Mouse (Mus musculus) heart, adult 2 months (tissue): Measurements from ENCODE around the gene Gbgt1. TPM values are rescaled to one million over a fixed set of nuclear protein-coding genes. Genes with fewer than 3 reads are reported as not detected.

ENCODE experiments used
- DNase-seq, 2 experiments: peaks; one replicate each; pipeline ENCODE4 v3.0.0; 2021
- H3K27ac ChIP-seq: fragments of 200-600 bp; 2 replicates; pipeline ENCODE4 v1.8.1; 2022
- H3K27me3 ChIP-seq: fragments of 200-500 bp; 2 replicates; pipeline ENCODE4 v1.6.1; 2012; ENCODE audit warnings: mild to moderate bottlenecking, low read length, inconsistent platforms, mixed read lengths; ENCODE audit not compliant: control insufficient read depth, insufficient read depth
- H3K36me3 ChIP-seq: fragments of 200-500 bp; 2 replicates; pipeline ENCODE4 v1.6.1; 2012; ENCODE audit warnings: low read length, inconsistent platforms; ENCODE audit not compliant: control insufficient read depth, insufficient read depth
- H3K4me1 ChIP-seq: fragments of 200-500 bp; 2 replicates; pipeline ENCODE4 v1.6.1; 2011; ENCODE audit warnings: low read length; ENCODE audit not compliant: control insufficient read depth, insufficient read depth
- H3K4me3 ChIP-seq: fragments of 200-600 bp; 2 replicates; pipeline ENCODE4 v1.8.1; 2022
- H3K79me2 ChIP-seq: fragments of 200-500 bp; replicated peaks from 2 replicates; pipeline ENCODE4 v1.6.1; 2012; ENCODE audit warnings: mild to moderate bottlenecking, inconsistent platforms, low read length, moderate library complexity, mixed read lengths; ENCODE audit not compliant: control insufficient read depth, insufficient read depth
- H3K9ac ChIP-seq: fragments of 200-500 bp; 2 replicates; pipeline ENCODE4 v1.6.1; 2012; ENCODE audit warnings: low read depth, mild to moderate bottlenecking, control low read depth, inconsistent platforms, low read length, mixed read lengths
- CTCF ChIP-seq: fragments of 200-600 bp; IDR thresholded peaks from 2 replicates; pipeline ENCODE4 v1.8.1; 2022; ENCODE audit warnings: antibody characterized with exemption, mild to moderate bottlenecking, moderate library complexity
- EP300 ChIP-seq: fragments of 200-500 bp; IDR thresholded peaks from 2 replicates; pipeline ENCODE4 v1.6.1; 2011; ENCODE audit warnings: low read depth, low read length, control low read depth; ENCODE audit not compliant: insufficient read depth
- POLR2A ChIP-seq: fragments of 200-500 bp; IDR thresholded peaks from 2 replicates; pipeline ENCODE4 v1.6.1; 2011; ENCODE audit warnings: mild to moderate bottlenecking, low read depth, low read length, control low read depth; ENCODE audit not compliant: insufficient read depth
- WGBS: fragments of 180-500 bp; shearing (Covaris S2); methylation state at CpG from one replicate; pipeline ENCODE4 v1.1.7; 2018; 5-methylcytosine and 5-hydroxymethylcytosine counted together
- intact Hi-C: fragments of 180-260 bp; cut with DNase I; formaldehyde crosslinking; loops from one replicate; pipeline ENCODE4 v1.15.1; 2025
- polyA plus RNA-seq: library from polyadenylated mRNA; depleted of rRNA; stranded (reverse); fragments of >200 nt; gene quantifications from 2 replicates; pipeline ENCODE4 v1.2.3, GENCODE M21; 2012
- total RNA-seq, 2 experiments: library from RNA; stranded (reverse); gene quantifications; 2 replicates each; pipeline ENCODE4 v1.2.3; 2021

The Gbgt1 gene
- total and polyA plus RNA-seq, 3 experiments = 1.3 to 2.1 (median 1.8) TPM

GRCm38 (mm10) chr2:28538817-28539128 lies 42.1 kb downstream of the Gbgt1 start:
- H3K9ac ChIP-seq = no peak overlapping the region
- H3K4me3 ChIP-seq = no peak overlapping the region
- H3K79me2 ChIP-seq = no peaks in the 10 kb centered on the region
- H3K27me3 ChIP-seq = no peaks in the 10 kb centered on the region
- no peaks in the 10 kb centered on the region for H3K36me3 ChIP-seq
- DNase-seq = no peak
- peaks cover 32% of the 10 kb centered on the region for H3K4me1 ChIP-seq
- WGBS = 67% methylated on average over 1 of the region's 1 CpGs
- H3K27ac ChIP-seq = peak overlapping the region; percentile 34
- intact Hi-C loops = no loop called here
- no peak for TF ChIP-seq CTCF
- no peak for TF ChIP-seq POLR2A
- no peak for TF ChIP-seq EP300

- no peak overlapping the region for H3K4me3 ChIP-seq
- 19% methylated on average over 7 of the region's 7 CpGs for WGBS
- DNase-seq = peak; percentile 71
- intact Hi-C loops = no loop called here
- no peaks in the 10 kb centered on the region for H3K36me3 ChIP-seq
- H3K79me2 ChIP-seq = no peaks in the 10 kb centered on the region
- H3K9ac ChIP-seq = no peak overlapping the region
- H3K27ac ChIP-seq = peak overlapping the region; percentile 34
- H3K27me3 ChIP-seq = no peaks in the 10 kb centered on the region
- TF ChIP-seq POLR2A = no peak
- H3K4me1 ChIP-seq = peaks cover 29% of the 10 kb centered on the region
These were observed 42.5 kb downstream of the Gbgt1 start for GRCm38 (mm10) chr2:28539206-28539605.

GRCm38 (mm10) chr2:28539949-28540348 lies 43.3 kb downstream of the Gbgt1 start:
- intact Hi-C loops = no loop called here
- no peaks in the 10 kb centered on the region for H3K79me2 ChIP-seq
- TF ChIP-seq POLR2A (no peak), EP300 (peak; percentile 35; the same call in 1 of the 2 replicates)
- H3K27me3 ChIP-seq = no peaks in the 10 kb centered on the region
- H3K4me3 ChIP-seq = no peak overlapping the region
- peak overlapping the region; percentile 34 for H3K27ac ChIP-seq
- H3K9ac ChIP-seq = no peak overlapping the region
- WGBS = 33% methylated on average over 2 of the region's 2 CpGs
- peaks cover 28% of the 10 kb centered on the region for H3K4me1 ChIP-seq
- no peaks in the 10 kb centered on the region for H3K36me3 ChIP-seq
- DNase-seq = peak in 1 of 2 experiments; percentile 70

- no peaks in the 10 kb centered on the region for H3K36me3 ChIP-seq
- H3K27me3 ChIP-seq = no peaks in the 10 kb centered on the region
- no peak overlapping the region for H3K4me3 ChIP-seq
- DNase-seq = no peak
- TF ChIP-seq EP300 (no peak), POLR2A (no peak), CTCF (no peak)
- no peak overlapping the region for H3K27ac ChIP-seq
- WGBS = 84% methylated on average over 8 of the region's 8 CpGs
- peaks cover 21% of the 10 kb centered on the region for H3K4me1 ChIP-seq
- no peaks in the 10 kb centered on the region for H3K79me2 ChIP-seq
- intact Hi-C loops = no loop called here
- H3K9ac ChIP-seq = no peak overlapping the region
These were observed 44.0 kb downstream of the Gbgt1 start for GRCm38 (mm10) chr2:28540587-28541227.

- no peaks in the 10 kb centered on the region for H3K36me3 ChIP-seq
- H3K9ac ChIP-seq = no peak overlapping the region
- TF ChIP-seq EP300 = no peak
- no peak overlapping the region for H3K4me3 ChIP-seq
- H3K4me1 ChIP-seq = peaks cover 15% of the 10 kb centered on the region
- H3K27ac ChIP-seq = no peak overlapping the region
- DNase-seq = no peak
- 83% methylated on average over 8 of the region's 8 CpGs for WGBS
- no peaks in the 10 kb centered on the region for H3K79me2 ChIP-seq
- intact Hi-C loops = no loop called here
- H3K27me3 ChIP-seq = no peaks in the 10 kb centered on the region
These were observed 47.2 kb downstream of the Gbgt1 start for GRCm38 (mm10) chr2:28543894-28544293.

DNA sequence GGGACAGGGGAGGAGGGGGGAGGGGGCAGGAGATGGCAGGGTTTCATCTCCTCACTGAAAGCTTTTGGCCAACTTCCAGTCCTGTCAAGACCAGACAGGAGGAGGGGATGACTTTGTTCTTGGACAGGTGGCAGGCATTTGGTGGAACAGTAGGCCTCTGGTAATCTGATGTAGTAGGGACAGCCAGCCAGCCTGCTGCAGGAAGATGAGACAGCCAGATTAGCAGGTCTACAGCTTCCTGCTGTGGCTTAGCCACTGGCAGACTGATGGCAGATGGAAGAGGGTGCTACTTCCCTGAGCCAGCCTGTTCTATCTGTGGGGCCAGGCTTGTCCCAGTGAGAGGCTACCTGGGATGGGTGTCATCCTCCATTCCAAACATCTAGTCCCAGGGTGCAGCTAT lies 49.3 kb downstream of the Gbgt1 start:
- Histone ChIP-seq H3K4me1 (peaks cover 1% of the 10 kb centered on the region; the same call in 1 of the 2 replicates), H3K27me3 (no peaks in the 10 kb centered on the region), H3K27ac (no peak overlapping the region), H3K9ac (no peak overlapping the region), H3K4me3 (no peak overlapping the region), H3K79me2 (no peaks in the 10 kb centered on the region), H3K36me3 (no peaks in the 10 kb centered on the region)
- intact Hi-C loops = no loop called here
- TF ChIP-seq CTCF = no peak
- TF ChIP-seq EP300 = no peak
- no peak for TF ChIP-seq POLR2A
- no peak for DNase-seq
